Mouse (Mus musculus) bone marrow, adult 2 months (tissue): ENCODE results near the gene Ncapd2.

Source experiments
- CTCF ChIP-seq: fragments of 200-500 bp; IDR thresholded peaks from 2 replicates; pipeline ENCODE4 v1.5.1; 2011; ENCODE audit warnings: low read length, control low read depth; ENCODE audit not compliant: control insufficient read depth, insufficient read depth
- POLR2A ChIP-seq: fragments of 200-500 bp; IDR thresholded peaks from 2 replicates; pipeline ENCODE4 v1.6.1; 2011; ENCODE audit warnings: low read depth, mild to moderate bottlenecking, control low read depth, low read length, borderline replicate concordance; ENCODE audit not compliant: control insufficient read depth

DNA sequence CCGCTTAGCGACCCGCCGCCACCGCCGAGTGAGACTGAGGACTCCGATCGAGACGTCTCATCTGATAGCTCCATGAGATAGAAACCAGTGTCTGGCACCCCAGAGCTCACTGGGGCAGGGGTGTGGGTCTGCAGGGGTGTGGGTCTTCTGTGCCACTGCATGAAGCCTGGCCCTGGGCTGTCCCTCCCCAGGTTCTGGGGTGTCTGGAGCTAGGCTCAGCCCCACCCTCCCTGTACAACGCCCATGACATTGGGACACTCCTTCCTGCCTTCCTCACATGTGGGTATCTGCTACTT lies 31.0 kb downstream of the Ncapd2 start:
- TF ChIP-seq CTCF: no peak
- no peak for TF ChIP-seq POLR2A
